Mouse (Mus musculus) midbrain, embryonic 13.5 days (tissue): Measurements from ENCODE around the gene Cxcl15. TPM values are rescaled to one million over a fixed set of nuclear protein-coding genes. Genes with fewer than 3 reads are reported as not detected.

Experiments used
- ATAC-seq: fragments of 200-750 bp; cut with Nextera tagmentation; 2 replicates; pipeline ENCODE4 v1.8.0; 2017; ENCODE audit warnings: mild to moderate bottlenecking, moderate TSS enrichment, moderate library complexity
- H3K27ac ChIP-seq: fragments of 300-500 bp; sonication (generic); 2 replicates; pipeline ENCODE4 v1.5.1; 2015; ENCODE audit warnings: inconsistent platforms, mild to moderate bottlenecking, moderate library complexity
- H3K27me3 ChIP-seq: fragments of 300-500 bp; sonication (generic); 2 replicates; pipeline ENCODE4 v1.6.1; 2015; ENCODE audit warnings: mild to moderate bottlenecking, inconsistent platforms
- H3K36me3 ChIP-seq: fragments of 300-500 bp; sonication (generic); 2 replicates; pipeline ENCODE4 v1.6.1; 2015; ENCODE audit warnings: mild to moderate bottlenecking, inconsistent platforms
- H3K4me1 ChIP-seq: fragments of 300-500 bp; sonication (generic); replicated peaks from 2 replicates; pipeline ENCODE4 v1.6.1; 2015; ENCODE audit warnings: inconsistent platforms
- H3K4me2 ChIP-seq: fragments of 300-500 bp; sonication (generic); replicated peaks from 2 replicates; pipeline ENCODE4 v1.6.1; 2015; ENCODE audit warnings: moderate library complexity, mild to moderate bottlenecking, inconsistent platforms
- H3K4me3 ChIP-seq: fragments of 300-500 bp; sonication (generic); replicated peaks from 2 replicates; pipeline ENCODE4 v1.5.1; 2015; ENCODE audit warnings: mild to moderate bottlenecking, inconsistent platforms
- H3K9ac ChIP-seq: fragments of 300-500 bp; sonication (generic); replicated peaks from 2 replicates; pipeline ENCODE4 v1.6.1; 2015; ENCODE audit warnings: mild to moderate bottlenecking, inconsistent platforms
- H3K9me3 ChIP-seq: fragments of 300-500 bp; sonication (generic); 2 replicates; pipeline ENCODE4 v1.6.1; 2016; ENCODE audit warnings: mild to moderate bottlenecking, inconsistent platforms
- WGBS: fragments of 180-500 bp; shearing (Covaris S2); methylation state at CpG from one replicate; pipeline ENCODE4 v1.1.7; 2015; 5-methylcytosine and 5-hydroxymethylcytosine counted together
- polyA plus RNA-seq: library from polyadenylated mRNA; unstranded; fragments of >200 nt; fragmentation: Nextera tagmentation; extraction: Ambion mirVana; gene quantifications from 2 replicates; pipeline ENCODE4 v1.2.1, GENCODE M21; 2015

Cxcl15 gene
- polyA plus RNA-seq = not detected in 2 replicates

- H3K9me3 ChIP-seq = no peaks in the 10 kb centered on the region
- no peak for ATAC-seq
- no peaks in the 10 kb centered on the region for H3K27me3 ChIP-seq
- no peaks in the 10 kb centered on the region for H3K36me3 ChIP-seq
- 63% methylated on average over 5 of the region's 5 CpGs for WGBS
- no peak within 1 kb of the TSS for H3K4me3 ChIP-seq
- no peak within 1 kb of the TSS for H3K9ac ChIP-seq
- H3K4me2 ChIP-seq = no peak within 1 kb of the TSS
- H3K27ac ChIP-seq = no peak within 1 kb of the TSS
- no peaks in the 10 kb centered on the region for H3K4me1 ChIP-seq
These were observed at the start of gene Cxcl15 for GRCm38 (mm10) chr5:90794195-90794625. Gene Cxcl15 (plus strand): TSS chr5:90794534.

- Histone ChIP-seq H3K9ac (no peak overlapping the region), H3K27me3 (peaks cover 11% of the 10 kb centered on the region), H3K27ac (no peak overlapping the region), H3K4me1 (peaks cover 9% of the 10 kb centered on the region), H3K4me2 (no peak overlapping the region), H3K36me3 (no peaks in the 10 kb centered on the region), H3K9me3 (no peaks in the 10 kb centered on the region), H3K4me3 (no peak overlapping the region)
- ATAC-seq = no peak
- 96% methylated on average over 1 of the region's 1 CpGs for WGBS
These were observed 40.4 kb upstream of the Cxcl15 start for GRCm38 (mm10) chr5:90753934-90754333.

- Histone ChIP-seq H3K9me3 (no peaks in the 10 kb centered on the region), H3K4me1 (peaks cover 17% of the 10 kb centered on the region), H3K36me3 (no peaks in the 10 kb centered on the region), H3K9ac (no peak overlapping the region), H3K4me2 (no peak overlapping the region), H3K27me3 (peaks cover 25% of the 10 kb centered on the region), H3K27ac (no peak overlapping the region), H3K4me3 (no peak overlapping the region)
- 35% methylated on average over 5 of the region's 5 CpGs for WGBS
- no peak for ATAC-seq
These were observed 36.2 kb upstream of the Cxcl15 start for GRCm38 (mm10) chr5:90758020-90758605.

- 3% methylated on average over 32 of the region's 32 CpGs for WGBS
- Histone ChIP-seq H3K36me3 (no peaks in the 10 kb centered on the region), H3K9me3 (no peaks in the 10 kb centered on the region), H3K27me3 (peaks cover 25% of the 10 kb centered on the region), H3K4me2 (peak within 1 kb of the TSS; percentile 84), H3K4me1 (peaks cover 17% of the 10 kb centered on the region), H3K9ac (peak within 1 kb of the TSS; percentile 74), H3K27ac (no peak within 1 kb of the TSS), H3K4me3 (peak within 1 kb of the TSS; percentile 52)
- peak; percentile 87 for ATAC-seq
These were observed 35.0 kb upstream of the Cxcl15 start, which contains the start of gene Cxcl5 for GRCm38 (mm10) chr5:90759077-90760065. Gene Cxcl5 (plus strand): TSS chr5:90759360.

- H3K36me3 ChIP-seq = no peaks in the 10 kb centered on the region
- H3K9me3 ChIP-seq = no peaks in the 10 kb centered on the region
- H3K4me1 ChIP-seq = peaks cover 17% of the 10 kb centered on the region
- no peak overlapping the region for H3K9ac ChIP-seq
- H3K27ac ChIP-seq = no peak overlapping the region
- peaks cover 25% of the 10 kb centered on the region for H3K27me3 ChIP-seq
- H3K4me3 ChIP-seq = no peak overlapping the region
- ATAC-seq = no peak
- 42% methylated on average over 4 of the region's 4 CpGs for WGBS
- no peak overlapping the region for H3K4me2 ChIP-seq
These were observed 34.0 kb upstream of the Cxcl15 start for GRCm38 (mm10) chr5:90760303-90760702.

GRCm38 (mm10) chr5:90760844-90761243 lies 33.5 kb upstream of the Cxcl15 start:
- Histone ChIP-seq H3K9me3 (no peaks in the 10 kb centered on the region), H3K4me1 (peaks cover 17% of the 10 kb centered on the region), H3K4me2 (no peak overlapping the region), H3K4me3 (no peak overlapping the region), H3K27me3 (peaks cover 25% of the 10 kb centered on the region), H3K36me3 (no peaks in the 10 kb centered on the region), H3K9ac (no peak overlapping the region), H3K27ac (no peak overlapping the region)
- ATAC-seq = no peak
- 93% methylated on average over 2 of the region's 2 CpGs for WGBS

GRCm38 (mm10) chr5:90761834-90762233 lies 32.5 kb upstream of the Cxcl15 start:
- ATAC-seq = no peak
- Histone ChIP-seq H3K4me2 (no peak overlapping the region), H3K4me1 (peaks cover 17% of the 10 kb centered on the region), H3K27ac (no peak overlapping the region), H3K36me3 (no peaks in the 10 kb centered on the region), H3K27me3 (peaks cover 25% of the 10 kb centered on the region), H3K9ac (no peak overlapping the region), H3K4me3 (no peak overlapping the region), H3K9me3 (no peaks in the 10 kb centered on the region)
- 94% methylated on average over 3 of the region's 3 CpGs for WGBS

GRCm38 (mm10) chr5:90763912-90764665 lies 30.2 kb upstream of the Cxcl15 start:
- Histone ChIP-seq H3K27ac (no peak overlapping the region), H3K27me3 (peaks cover 12% of the 10 kb centered on the region), H3K9me3 (no peaks in the 10 kb centered on the region), H3K4me3 (no peak overlapping the region), H3K4me1 (peaks cover 7% of the 10 kb centered on the region), H3K9ac (no peak overlapping the region), H3K36me3 (no peaks in the 10 kb centered on the region), H3K4me2 (no peak overlapping the region)
- ATAC-seq = no peak
- WGBS = 78% methylated on average over 12 of the region's 12 CpGs

- whole genome bisulfite sequencing = 87% methylated on average over 8 of the region's 8 CpGs
- Histone ChIP-seq H3K27me3 (0 out of 2 replicates have a peak, but pooled peaks cover 3% of the 10 kb centered on the region), H3K36me3 (no peaks in the 10 kb centered on the region), H3K9me3 (no peaks in the 10 kb centered on the region), H3K4me1 (no peaks in the 10 kb centered on the region), H3K4me3 (no peak overlapping the region), H3K27ac (no peak overlapping the region), H3K4me2 (no peak overlapping the region), H3K9ac (no peak overlapping the region)
- ATAC-seq = no peak
These were observed 28.3 kb upstream of the Cxcl15 start for GRCm38 (mm10) chr5:90765821-90766606.

- ATAC-seq = no peak
- H3K9me3 ChIP-seq = no peaks in the 10 kb centered on the region
- no peak within 1 kb of the TSS for H3K27ac ChIP-seq
- no peak within 1 kb of the TSS for H3K9ac ChIP-seq
- H3K36me3 ChIP-seq = no peaks in the 10 kb centered on the region
- no peak within 1 kb of the TSS for H3K4me3 ChIP-seq
- no peaks in the 10 kb centered on the region for H3K4me1 ChIP-seq
- WGBS = 75% methylated on average over 3 of the region's 3 CpGs
- no peak within 1 kb of the TSS for H3K4me2 ChIP-seq
- H3K27me3 ChIP-seq = no peaks in the 10 kb centered on the region
These were observed 26.1 kb upstream of the Cxcl15 start, which contains the start of gene Ppbp for GRCm38 (mm10) chr5:90768218-90768617. Gene Ppbp (plus strand): TSS chr5:90768518.

- Histone ChIP-seq H3K36me3 (no peaks in the 10 kb centered on the region), H3K9ac (no peak overlapping the region), H3K27ac (no peak overlapping the region), H3K27me3 (no peaks in the 10 kb centered on the region), H3K4me1 (no peaks in the 10 kb centered on the region), H3K4me3 (no peak overlapping the region), H3K9me3 (no peaks in the 10 kb centered on the region), H3K4me2 (no peak overlapping the region)
- ATAC-seq = no peak
- 63% methylated on average over 3 of the region's 3 CpGs for WGBS
These were observed 23.0 kb upstream of the Cxcl15 start for GRCm38 (mm10) chr5:90771369-90771768.
